Mouse (Mus musculus): Measurements from ENCODE around the gene Sar1a. TPM values are rescaled to one million over a fixed set of nuclear protein-coding genes. Genes with fewer than 3 reads are reported as not detected.

Sar1a gene
- 66.5 and 73.0 TPM in 2 replicates for polyA plus RNA-seq (2015; fragmentation: Nextera tagmentation; extraction: Ambion mirVana)

- peak within 1 kb of the TSS; percentile 87 for H3K27ac ChIP-seq (replicated peaks)
- H3K4me3 ChIP-seq (replicated peaks): peak within 1 kb of the TSS; percentile 96
- H3K27me3 ChIP-seq: no peaks in the 10 kb centered on the region
- H3K4me1 ChIP-seq (replicated peaks): peaks cover 33% of the 10 kb centered on the region
- H3K9ac ChIP-seq: peak within 1 kb of the TSS; percentile 84
- H3K36me3 ChIP-seq (replicated peaks): peaks cover 16% of the 10 kb centered on the region
- H3K9me3 ChIP-seq (replicated peaks): no peaks in the 10 kb centered on the region
- ATAC-seq (ENCODE audit: insufficient read depth): peak; percentile 99
- under 1% methylated on average over 81 of the region's 84 CpGs for WGBS (ENCODE audit: insufficient replicate concordance)
- peak within 1 kb of the TSS; percentile 83 for H3K4me2 ChIP-seq
These were observed at the start of gene Sar1a for GRCm38 (mm10) chr10:61680015-61680913. Gene Sar1a (plus strand): TSS chr10:61680299.

GRCm38 (mm10) chr10:61632445-61632844 lies 47.7 kb upstream of the Sar1a start:
- no peak overlapping the region for H3K9ac ChIP-seq
- H3K27me3 ChIP-seq: peaks cover 12% of the 10 kb centered on the region; the same call in 1 of the 2 replicates
- no peaks in the 10 kb centered on the region for H3K36me3 ChIP-seq (replicated peaks)
- no peak overlapping the region for H3K4me3 ChIP-seq (replicated peaks)
- H3K27ac ChIP-seq (replicated peaks): no peak overlapping the region
- no peak for ATAC-seq (ENCODE audit: insufficient read depth)
- H3K4me2 ChIP-seq: no peak overlapping the region
- no peaks in the 10 kb centered on the region for H3K4me1 ChIP-seq (replicated peaks)
- 42% methylated on average over 10 of the region's 10 CpGs for WGBS (ENCODE audit: insufficient replicate concordance)
- H3K9me3 ChIP-seq (replicated peaks): no peaks in the 10 kb centered on the region

GRCm38 (mm10) chr10:61637055-61637454 lies 43.0 kb upstream of the Sar1a start:
- no peaks in the 10 kb centered on the region for H3K4me1 ChIP-seq (replicated peaks)
- H3K4me2 ChIP-seq: no peak overlapping the region
- H3K9ac ChIP-seq: no peak overlapping the region
- no peaks in the 10 kb centered on the region for H3K9me3 ChIP-seq (replicated peaks)
- no peak overlapping the region for H3K4me3 ChIP-seq (replicated peaks)
- no peak for ATAC-seq (ENCODE audit: insufficient read depth)
- peaks cover 12% of the 10 kb centered on the region; the same call in 1 of the 2 replicates for H3K27me3 ChIP-seq
- H3K36me3 ChIP-seq (replicated peaks): no peaks in the 10 kb centered on the region
- H3K27ac ChIP-seq (replicated peaks): no peak overlapping the region
- WGBS (ENCODE audit: insufficient replicate concordance): 52% methylated on average over 7 of the region's 7 CpGs

GRCm38 (mm10) chr10:61640363-61640762 lies 39.7 kb upstream of the Sar1a start:
- 54% methylated on average over 4 of the region's 4 CpGs for WGBS (ENCODE audit: insufficient replicate concordance)
- H3K9me3 ChIP-seq (replicated peaks): no peaks in the 10 kb centered on the region
- H3K9ac ChIP-seq: no peak overlapping the region
- no peak for ATAC-seq (ENCODE audit: insufficient read depth)
- no peaks in the 10 kb centered on the region for H3K4me1 ChIP-seq (replicated peaks)
- no peaks in the 10 kb centered on the region for H3K36me3 ChIP-seq (replicated peaks)
- no peak overlapping the region for H3K4me2 ChIP-seq
- no peaks in the 10 kb centered on the region; the same call in 1 of the 2 replicates for H3K27me3 ChIP-seq
- no peak overlapping the region for H3K4me3 ChIP-seq (replicated peaks)
- no peak overlapping the region for H3K27ac ChIP-seq (replicated peaks)

GRCm38 (mm10) chr10:61646557-61646956 lies 33.5 kb upstream of the Sar1a start:
- peaks cover 23% of the 10 kb centered on the region for H3K4me1 ChIP-seq (replicated peaks)
- H3K9ac ChIP-seq: no peak overlapping the region
- H3K9me3 ChIP-seq (replicated peaks): no peaks in the 10 kb centered on the region
- 69% methylated on average over 7 of the region's 7 CpGs for WGBS (ENCODE audit: insufficient replicate concordance)
- 0 out of 2 replicates have a peak overlapping the region, but pooled peaks have one; percentile 2 for H3K27ac ChIP-seq (replicated peaks)
- no peaks in the 10 kb centered on the region for H3K36me3 ChIP-seq (replicated peaks)
- no peak for ATAC-seq (ENCODE audit: insufficient read depth)
- H3K4me3 ChIP-seq (replicated peaks): no peak overlapping the region
- H3K4me2 ChIP-seq: peak overlapping the region; percentile 2; the same call in 1 of the 2 replicates
- H3K27me3 ChIP-seq: no peaks in the 10 kb centered on the region

- Histone ChIP-seq H3K9me3 (replicated peaks) (no peaks in the 10 kb centered on the region), H3K9ac (peak within 1 kb of the TSS; percentile 80), H3K4me1 (replicated peaks) (peaks cover 23% of the 10 kb centered on the region), H3K27ac (replicated peaks) (peak within 1 kb of the TSS; percentile 79), H3K27me3 (no peaks in the 10 kb centered on the region), H3K36me3 (replicated peaks) (no peaks in the 10 kb centered on the region), H3K4me3 (replicated peaks) (peak within 1 kb of the TSS; percentile 81), H3K4me2 (peak within 1 kb of the TSS; percentile 97)
- 2% methylated on average over 50 of the region's 50 CpGs for WGBS (ENCODE audit: insufficient replicate concordance)
- ATAC-seq (ENCODE audit: insufficient read depth): peak; percentile 93
These were observed 32.0 kb upstream of the Sar1a start, which contains the start of gene Ppa1 for GRCm38 (mm10) chr10:61647790-61648736. Gene Ppa1 (plus strand): TSS chr10:61648552.

- WGBS (ENCODE audit: insufficient replicate concordance): 2% methylated on average over 48 of the region's 49 CpGs
- H3K27ac ChIP-seq (replicated peaks): peak overlapping the region; percentile 79
- H3K4me3 ChIP-seq (replicated peaks): peak overlapping the region; percentile 81
- no peaks in the 10 kb centered on the region for H3K27me3 ChIP-seq
- H3K9ac ChIP-seq: peak overlapping the region; percentile 80
- peak; percentile 74 for ATAC-seq (ENCODE audit: insufficient read depth)
- H3K4me1 ChIP-seq (replicated peaks): peaks cover 23% of the 10 kb centered on the region
- peak overlapping the region; percentile 97 for H3K4me2 ChIP-seq
- no peaks in the 10 kb centered on the region for H3K9me3 ChIP-seq (replicated peaks)
- H3K36me3 ChIP-seq (replicated peaks): peaks cover 6% of the 10 kb centered on the region; the same call in 1 of the 2 replicates
These were observed 31.1 kb upstream of the Sar1a start for GRCm38 (mm10) chr10:61648737-61649645.

GRCm38 (mm10) chr10:61654105-61654504 lies 26.0 kb upstream of the Sar1a start:
- Histone ChIP-seq H3K27me3 (no peaks in the 10 kb centered on the region), H3K4me3 (replicated peaks) (no peak overlapping the region), H3K27ac (replicated peaks) (no peak overlapping the region), H3K36me3 (replicated peaks) (peaks cover 22% of the 10 kb centered on the region), H3K9ac (no peak overlapping the region), H3K9me3 (replicated peaks) (no peaks in the 10 kb centered on the region), H3K4me1 (replicated peaks) (peaks cover 8% of the 10 kb centered on the region), H3K4me2 (no peak overlapping the region)
- 75% methylated on average over 4 of the region's 4 CpGs for WGBS (ENCODE audit: insufficient replicate concordance)
- ATAC-seq (ENCODE audit: insufficient read depth): no peak

- no peak for ATAC-seq (ENCODE audit: insufficient read depth)
These were observed 25.4 kb upstream of the Sar1a start for GRCm38 (mm10) chr10:61654691-61655090.

GRCm38 (mm10) chr10:61655188-61655587 lies 24.9 kb upstream of the Sar1a start:
- ATAC-seq (ENCODE audit: insufficient read depth): no peak
- peaks cover 30% of the 10 kb centered on the region for H3K36me3 ChIP-seq (replicated peaks)
- H3K9ac ChIP-seq: no peak overlapping the region
- no peak overlapping the region for H3K27ac ChIP-seq (replicated peaks)
- no peaks in the 10 kb centered on the region for H3K27me3 ChIP-seq
- H3K4me1 ChIP-seq (replicated peaks): peaks cover under 1% of the 10 kb centered on the region; the same call in 1 of the 2 replicates
- 77% methylated on average over 3 of the region's 3 CpGs for WGBS (ENCODE audit: insufficient replicate concordance)
- H3K4me3 ChIP-seq (replicated peaks): no peak overlapping the region
- no peaks in the 10 kb centered on the region for H3K9me3 ChIP-seq (replicated peaks)
- H3K4me2 ChIP-seq: no peak overlapping the region

More at GRCm38 (mm10) chr10:61654691-61655090, 25.4 kb upstream of the Sar1a start:
- 76% methylated on average over 7 of the region's 7 CpGs for WGBS (ENCODE audit: insufficient replicate concordance)
- Histone ChIP-seq H3K4me1 (replicated peaks) (peaks cover 3% of the 10 kb centered on the region), H3K4me3 (replicated peaks) (no peak overlapping the region), H3K27me3 (no peaks in the 10 kb centered on the region), H3K27ac (replicated peaks) (no peak overlapping the region), H3K4me2 (no peak overlapping the region), H3K36me3 (replicated peaks) (peaks cover 26% of the 10 kb centered on the region), H3K9ac (no peak overlapping the region), H3K9me3 (replicated peaks) (no peaks in the 10 kb centered on the region)

Data from liver, embryonic 15.5 days (tissue).